Mouse (Mus musculus): ENCODE measurements around the gene Speer4f2.

GRCm38 (mm10) chr5:17417201-17417600 is 44.2 kb downstream of the Speer4f2 start:
- TF ChIP-seq REST (IDR thresholded peaks at IDR 0.05; ENCODE audit: insufficient read depth, insufficient read length) (no peak), USF1 (IDR thresholded peaks at IDR 0.05; ENCODE audit: low read depth) (no peak), TCF12 (IDR thresholded peaks at IDR 0.05; ENCODE audit: insufficient read depth, poor library complexity, severe bottlenecking) (no peak), E2F4 (IDR thresholded peaks at IDR 0.05; ENCODE audit: insufficient read depth) (no peak), POLR2A (IDR thresholded peaks at IDR 0.05; ENCODE audit: insufficient read length, low read depth) (no peak), TCF3 (IDR thresholded peaks at IDR 0.05; ENCODE audit: insufficient read length, low read depth) (no peak), MAX (IDR thresholded peaks at IDR 0.05; ENCODE audit: low read depth) (no peak), POLR2AphosphoS2 (IDR thresholded peaks at IDR 0.05; ENCODE audit: insufficient read length, low read depth) (no peak), MYOD1 (IDR thresholded peaks at IDR 0.05; ENCODE audit: control insufficient read depth in 1 of 3, insufficient read length in 2 of 3, low read depth in 2 of 3) (no peak), MYOG (IDR thresholded peaks at IDR 0.05; ENCODE audit: control insufficient read depth in 1 of 3, insufficient read depth in 1 of 3, insufficient read length in 2 of 3, low read depth in 2 of 3) (no peak)
